Mouse (Mus musculus): Measurements from ENCODE around the gene Tmem39a.

GRCm38 (mm10) chr16:38620696-38621450, 62.4 kb downstream of the Tmem39a start:
- TF ChIP-seq POLR2A (IDR thresholded peaks at IDR 0.05; ENCODE audit: borderline replicate concordance, insufficient read depth, low read length) (no peak), CTCF (IDR thresholded peaks at IDR 0.05; ENCODE audit: borderline replicate concordance, insufficient read depth, low read depth, low read length) (no peak)

Measured in cerebellum, adult 2 months (tissue).